Mouse (Mus musculus): Measurements from ENCODE around the gene Gm14085. TPM values are rescaled to one million over a fixed set of nuclear protein-coding genes. Genes with fewer than 3 reads are reported as not detected.
A peak's percentile ranks its signal among the peaks of the same experiment; 100 is the strongest.
"Not testable (repeated sequence)": the region's sequence is repeated elsewhere in the genome, so short reads cannot be mapped to it uniquely, and the experiment has no call there.

Gene Gm14085
- polyA plus RNA-seq, 1 experiment from 2014 or later = not detected

- not testable (repeated sequence) for H3K27ac ChIP-seq; H3K36me3 ChIP-seq (ENCODE audit: poor library complexity, severe bottlenecking); H3K9me3 ChIP-seq (replicated peaks); H3K4me3 ChIP-seq; H3K27me3 ChIP-seq; H3K9ac ChIP-seq; ATAC-seq; H3K4me2 ChIP-seq; H3K4me1 ChIP-seq
These were observed 1.4 kb downstream of the Gm14085 start for GRCm38 (mm10) chr2:122486122-122486521.

GRCm38 (mm10) chr2:122486674-122487073, 1.9 kb downstream of the Gm14085 start:
- WGBS = 86% methylated on average over 2 of the region's 2 CpGs
- H3K27ac ChIP-seq = no peak overlapping the region
- no peaks in the 10 kb centered on the region for H3K4me1 ChIP-seq

DNA sequence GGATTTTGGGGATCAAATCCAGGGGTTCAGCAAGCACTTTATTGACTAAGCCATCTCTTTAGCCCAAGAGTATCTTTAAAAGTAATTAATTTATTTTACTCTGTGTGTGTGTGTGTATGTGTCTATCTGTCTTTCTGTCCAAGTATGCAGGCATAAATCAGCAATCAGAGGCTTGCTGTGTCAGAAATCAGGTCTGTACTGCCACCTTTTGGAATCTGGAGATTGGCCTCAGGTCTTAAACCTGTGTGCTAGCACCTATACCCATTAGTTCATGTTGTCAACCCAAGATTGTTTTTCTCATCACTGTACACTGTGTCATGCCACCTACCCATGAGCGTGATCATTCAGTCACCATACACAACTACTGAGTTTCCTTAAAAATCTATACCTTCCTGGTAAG, 45.0 kb downstream of the Gm14085 start:
- H3K36me3 ChIP-seq (ENCODE audit: poor library complexity, severe bottlenecking); H3K9me3 ChIP-seq (replicated peaks); H3K4me2 ChIP-seq; ATAC-seq; H3K4me3 ChIP-seq; H3K27ac ChIP-seq; H3K27me3 ChIP-seq; H3K4me1 ChIP-seq; H3K9ac ChIP-seq: not testable (repeated sequence)
- 100% methylated on average over 1 of the region's 1 CpGs for WGBS

More at GRCm38 (mm10) chr2:122486674-122487073, 1.9 kb downstream of the Gm14085 start:
- Histone ChIP-seq H3K36me3 (ENCODE audit: poor library complexity, severe bottlenecking) (no peaks in the 10 kb centered on the region), H3K4me3 (no peak overlapping the region), H3K27me3 (no peaks in the 10 kb centered on the region), H3K4me2 (no peak overlapping the region), H3K9me3 (replicated peaks) (no peaks in the 10 kb centered on the region), H3K9ac (no peak overlapping the region)
- no peak for ATAC-seq

DNA sequence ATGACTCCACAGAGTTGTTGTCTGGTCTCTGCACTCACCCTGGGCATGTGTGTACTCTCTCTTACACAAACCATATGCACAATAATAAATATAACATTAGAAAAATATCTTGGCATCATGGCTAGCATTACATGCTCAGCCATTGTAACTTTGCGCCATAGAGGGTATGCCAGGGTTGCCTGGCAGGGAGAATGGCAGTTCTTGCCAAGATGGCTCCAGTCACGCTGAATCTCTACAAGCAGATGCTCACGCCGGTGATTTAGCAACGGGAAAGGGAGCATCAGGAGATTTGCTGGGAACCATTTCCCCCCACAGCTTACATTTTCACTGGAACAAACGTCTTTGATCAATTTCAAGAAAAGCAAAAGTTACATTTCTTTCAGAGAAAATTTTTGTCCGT, 46.5 kb downstream of the Gm14085 start:
- H3K9me3 ChIP-seq (replicated peaks) = no peaks in the 10 kb centered on the region
- H3K4me3 ChIP-seq = no peak overlapping the region
- ATAC-seq = peak; percentile 68; the same call in 1 of the 2 replicates
- 76% methylated on average over 7 of the region's 7 CpGs for WGBS
- H3K4me1 ChIP-seq = peaks cover 6% of the 10 kb centered on the region; the same call in 1 of the 2 replicates
- no peak overlapping the region for H3K9ac ChIP-seq
- H3K4me2 ChIP-seq = no peak overlapping the region
- H3K36me3 ChIP-seq (ENCODE audit: poor library complexity, severe bottlenecking) = no peaks in the 10 kb centered on the region
- H3K27me3 ChIP-seq = no peaks in the 10 kb centered on the region
- H3K27ac ChIP-seq = no peak overlapping the region

DNA sequence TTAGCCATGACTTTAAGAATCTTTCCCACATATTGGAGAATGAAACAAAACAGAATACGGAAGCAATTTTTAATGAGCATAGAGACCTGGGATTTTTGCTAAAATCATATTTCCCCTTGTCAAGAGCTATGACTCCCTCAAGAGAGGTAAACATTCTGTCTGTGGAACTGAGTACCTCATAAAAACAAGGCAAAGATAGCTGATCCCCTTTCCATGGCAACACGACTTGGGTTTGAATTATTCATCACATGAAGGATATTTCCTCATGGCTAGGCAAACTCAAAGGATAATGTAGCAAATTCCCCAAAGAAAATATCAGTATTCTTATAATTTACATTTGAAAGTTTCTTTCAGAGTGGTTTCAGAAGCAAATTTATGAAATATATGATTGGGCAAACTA, 47.0 kb downstream of the Gm14085 start:
- 0 out of 2 replicates have a peak, but pooled peaks have one; percentile 57 for ATAC-seq
- H3K9me3 ChIP-seq (replicated peaks) = no peaks in the 10 kb centered on the region
- no peak overlapping the region for H3K4me3 ChIP-seq
- H3K27ac ChIP-seq = no peak overlapping the region
- no peaks in the 10 kb centered on the region for H3K36me3 ChIP-seq (ENCODE audit: poor library complexity, severe bottlenecking)
- no peak overlapping the region for H3K9ac ChIP-seq
- peaks cover 6% of the 10 kb centered on the region; the same call in 1 of the 2 replicates for H3K4me1 ChIP-seq
- H3K4me2 ChIP-seq = no peak overlapping the region
- 78% methylated on average over 2 of the region's 2 CpGs for WGBS
- H3K27me3 ChIP-seq = no peaks in the 10 kb centered on the region

DNA sequence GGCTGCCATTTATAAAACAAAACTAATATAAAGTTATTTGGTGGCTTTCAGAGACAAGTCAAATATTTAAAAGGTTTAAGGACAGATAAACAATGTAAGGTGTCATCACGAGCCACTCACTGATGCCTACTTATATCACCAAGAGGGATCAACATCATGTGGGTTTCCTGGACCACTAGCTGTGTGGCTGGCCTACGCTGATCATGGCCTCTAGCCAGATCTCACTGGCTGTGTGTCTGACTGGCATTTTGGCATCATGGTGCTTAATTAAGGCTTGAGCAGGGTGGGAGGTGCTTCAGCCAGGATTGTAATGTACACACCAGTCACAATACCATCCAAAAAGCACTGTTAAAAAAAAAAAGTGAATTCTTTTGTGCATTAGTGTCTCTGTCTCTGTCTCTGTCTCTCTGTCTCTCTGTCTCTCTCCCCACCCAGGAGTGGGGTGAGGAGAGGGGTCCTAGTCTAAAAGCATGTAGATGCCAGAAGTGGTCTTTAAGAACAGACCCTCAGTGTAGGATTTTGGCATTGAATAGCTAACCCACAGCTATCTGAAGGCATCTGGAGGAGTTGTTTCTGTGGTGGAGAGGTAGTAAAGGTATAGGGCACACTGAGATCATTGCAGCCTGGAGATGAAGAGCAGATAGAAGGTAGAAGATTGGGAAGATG, 47.5 kb downstream of the Gm14085 start:
- ATAC-seq = peak; percentile 91
- no peaks in the 10 kb centered on the region for H3K36me3 ChIP-seq (ENCODE audit: poor library complexity, severe bottlenecking)
- no peak overlapping the region for H3K4me2 ChIP-seq
- no peak overlapping the region for H3K27ac ChIP-seq
- WGBS = 58% methylated on average over 2 of the region's 2 CpGs
- peaks cover 6% of the 10 kb centered on the region; the same call in 1 of the 2 replicates for H3K4me1 ChIP-seq
- no peaks in the 10 kb centered on the region for H3K27me3 ChIP-seq
- no peaks in the 10 kb centered on the region for H3K9me3 ChIP-seq (replicated peaks)
- H3K4me3 ChIP-seq = no peak overlapping the region
- H3K9ac ChIP-seq = no peak overlapping the region

- no peak overlapping the region for H3K4me3 ChIP-seq
- peaks cover 6% of the 10 kb centered on the region; the same call in 1 of the 2 replicates for H3K4me1 ChIP-seq
- no peaks in the 10 kb centered on the region for H3K9me3 ChIP-seq (replicated peaks)
- 96% methylated on average over 2 of the region's 2 CpGs for WGBS
- H3K36me3 ChIP-seq (ENCODE audit: poor library complexity, severe bottlenecking) = no peaks in the 10 kb centered on the region
- no peak overlapping the region for H3K27ac ChIP-seq
- no peak overlapping the region for H3K4me2 ChIP-seq
- H3K9ac ChIP-seq = no peak overlapping the region
- no peaks in the 10 kb centered on the region for H3K27me3 ChIP-seq
- ATAC-seq = no peak
These were observed 48.1 kb downstream of the Gm14085 start for GRCm38 (mm10) chr2:122532802-122533186.

- WGBS = 91% methylated on average over 2 of the region's 2 CpGs
- peak; percentile 51; the same call in 1 of the 2 replicates for ATAC-seq
- H3K4me2 ChIP-seq = no peak overlapping the region
These were observed 48.6 kb downstream of the Gm14085 start for GRCm38 (mm10) chr2:122533378-122533777.

GRCm38 (mm10) chr2:122534671-122535070, 49.9 kb downstream of the Gm14085 start:
- H3K4me3 ChIP-seq = no peak overlapping the region
- H3K36me3 ChIP-seq (ENCODE audit: poor library complexity, severe bottlenecking) = no peaks in the 10 kb centered on the region
- WGBS = 84% methylated on average over 2 of the region's 2 CpGs
- ATAC-seq = no peak
- H3K4me2 ChIP-seq = no peak overlapping the region
- no peaks in the 10 kb centered on the region for H3K9me3 ChIP-seq (replicated peaks)
- H3K27ac ChIP-seq = no peak overlapping the region
- H3K4me1 ChIP-seq = peaks cover 6% of the 10 kb centered on the region; the same call in 1 of the 2 replicates
- H3K27me3 ChIP-seq = no peaks in the 10 kb centered on the region
- no peak overlapping the region for H3K9ac ChIP-seq

More at GRCm38 (mm10) chr2:122533378-122533777, 48.6 kb downstream of the Gm14085 start:
- Histone ChIP-seq H3K27ac (no peak overlapping the region), H3K36me3 (ENCODE audit: poor library complexity, severe bottlenecking) (no peaks in the 10 kb centered on the region), H3K9ac (no peak overlapping the region), H3K27me3 (no peaks in the 10 kb centered on the region), H3K4me3 (no peak overlapping the region), H3K9me3 (replicated peaks) (no peaks in the 10 kb centered on the region), H3K4me1 (peaks cover 6% of the 10 kb centered on the region; the same call in 1 of the 2 replicates)

DNA sequence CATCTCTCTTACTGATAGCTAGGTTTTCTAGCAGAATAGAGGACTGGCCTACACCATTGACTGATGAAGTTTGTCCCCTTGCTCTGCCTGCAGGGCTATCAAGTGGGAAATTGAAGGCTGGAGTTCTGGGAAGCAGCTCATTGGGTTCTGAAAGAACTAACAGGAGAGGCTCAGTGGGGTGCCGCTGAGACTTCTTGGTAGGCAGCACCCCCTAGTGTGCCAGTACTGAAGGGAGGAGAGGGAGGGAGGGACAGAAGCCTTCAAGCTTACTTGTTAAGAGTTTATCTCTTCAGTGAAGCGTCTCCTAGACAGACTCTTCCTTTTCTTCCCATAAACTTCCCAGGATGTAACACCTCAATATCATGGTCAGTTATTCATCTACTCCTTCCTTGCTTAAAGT, 73.6 kb downstream of the Gm14085 start:
- ATAC-seq = no peak
- WGBS = 31% methylated on average over 2 of the region's 2 CpGs

DNA sequence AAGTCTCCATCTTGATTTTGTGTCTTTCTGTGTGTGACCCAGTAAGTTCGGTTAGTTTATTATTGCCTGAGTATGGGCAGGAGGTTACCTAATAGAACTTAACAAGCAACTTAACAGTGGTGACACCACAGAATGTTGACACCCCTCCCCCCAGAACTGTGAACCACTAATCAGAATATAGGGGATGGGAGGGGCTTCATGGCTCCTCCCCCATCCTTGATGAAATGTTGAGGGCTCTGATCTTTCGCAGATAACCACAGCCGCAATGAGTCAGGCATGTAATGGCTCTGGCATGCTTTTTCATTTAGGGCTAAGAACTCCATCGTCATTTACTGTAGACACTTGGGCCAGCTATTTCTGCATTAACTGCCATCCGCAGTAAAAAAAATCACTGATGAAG, 76.5 kb downstream of the Gm14085 start:
- Histone ChIP-seq H3K4me2 (no peak overlapping the region), H3K9ac (no peak overlapping the region), H3K4me1 (no peaks in the 10 kb centered on the region), H3K4me3 (no peak overlapping the region), H3K27ac (no peak overlapping the region), H3K9me3 (replicated peaks) (no peaks in the 10 kb centered on the region), H3K36me3 (ENCODE audit: poor library complexity, severe bottlenecking) (no peaks in the 10 kb centered on the region), H3K27me3 (no peaks in the 10 kb centered on the region)
- 96% methylated on average over 5 of the region's 5 CpGs for WGBS
- ATAC-seq = no peak

More for the DNA sequence above, 73.6 kb downstream of the Gm14085 start:
- H3K9me3 ChIP-seq (replicated peaks) = no peaks in the 10 kb centered on the region
- H3K27me3 ChIP-seq = no peaks in the 10 kb centered on the region
- no peaks in the 10 kb centered on the region for H3K4me1 ChIP-seq
- no peak overlapping the region for H3K4me3 ChIP-seq
- H3K9ac ChIP-seq = no peak overlapping the region
- H3K4me2 ChIP-seq = no peak overlapping the region
- no peaks in the 10 kb centered on the region for H3K36me3 ChIP-seq (ENCODE audit: poor library complexity, severe bottlenecking)
- H3K27ac ChIP-seq = no peak overlapping the region

DNA sequence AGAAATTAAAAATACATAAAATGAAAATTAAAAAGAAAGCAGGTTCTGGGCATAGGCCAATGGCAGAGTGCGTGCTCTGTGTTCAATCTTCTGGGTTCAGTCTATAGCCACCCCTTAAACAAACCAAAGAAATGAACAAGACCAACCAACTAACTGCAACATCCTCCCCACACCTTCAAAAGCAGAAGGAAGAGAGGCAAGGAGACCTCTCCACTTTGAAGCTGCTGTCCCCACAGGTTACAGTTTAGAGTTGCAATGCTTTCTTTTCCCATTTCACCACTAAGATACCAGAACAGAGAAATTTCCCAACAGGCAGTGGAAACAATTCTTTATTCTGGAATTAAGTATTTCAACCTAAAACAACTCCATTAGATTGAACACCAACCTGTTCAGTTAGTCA, 77.5 kb downstream of the Gm14085 start:
- Histone ChIP-seq H3K4me1 (no peaks in the 10 kb centered on the region), H3K27ac (no peak overlapping the region), H3K4me2 (no peak overlapping the region), H3K36me3 (ENCODE audit: poor library complexity, severe bottlenecking) (no peaks in the 10 kb centered on the region), H3K27me3 (no peaks in the 10 kb centered on the region), H3K9me3 (replicated peaks) (no peaks in the 10 kb centered on the region), H3K4me3 (no peak overlapping the region), H3K9ac (no peak overlapping the region)
- 92% methylated on average over 1 of the region's 1 CpGs for WGBS
- ATAC-seq = no peak

DNA sequence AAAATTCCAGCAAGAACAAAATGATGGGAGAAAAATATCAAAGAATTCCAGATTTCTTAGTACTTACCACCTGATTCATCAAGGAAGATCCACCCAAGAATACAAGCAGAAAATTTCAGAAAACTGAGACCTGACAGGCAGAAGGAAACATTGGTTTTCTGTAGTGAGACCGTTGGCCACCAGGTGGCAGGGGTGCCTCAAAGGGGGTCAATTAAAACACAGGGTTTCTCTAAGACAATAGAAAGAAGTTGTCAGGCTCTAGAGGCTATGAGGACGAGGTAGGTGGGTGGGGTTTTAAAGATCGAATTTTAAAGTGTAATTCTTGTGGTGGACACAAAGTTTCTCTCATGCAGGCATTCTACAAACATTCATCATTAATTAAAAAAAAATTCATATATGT, 84.7 kb downstream of the Gm14085 start:
- Histone ChIP-seq H3K9me3 (replicated peaks) (no peaks in the 10 kb centered on the region), H3K4me3 (no peak overlapping the region), H3K36me3 (ENCODE audit: poor library complexity, severe bottlenecking) (no peaks in the 10 kb centered on the region), H3K27me3 (no peaks in the 10 kb centered on the region), H3K27ac (no peak overlapping the region), H3K4me2 (no peak overlapping the region), H3K9ac (no peak overlapping the region), H3K4me1 (no peaks in the 10 kb centered on the region)
- ATAC-seq = peak; percentile 51; the same call in 1 of the 2 replicates
- 17% methylated on average over 3 of the region's 3 CpGs for WGBS
